12 mouse cellular contexts compared by ENCODE assay signal in genomic region chr9:108687181-108687580, GRCm38 (mm10).
"Had no signal": no experiment of that assay in that cellular context is flagged by ENCODE, and none has a peak within 500 bp of the region (broad histone marks: within the 10 kb centered on the region; RNA-seq: fewer than 3 reads in every experiment).

No protein-coding gene starts in this region.

- H3K4me3 ChIP-seq: layer of hippocampus, adult 2 months; limb, embryonic 12.5 days; midbrain, embryonic 15.5 days; neural tube, embryonic 13.5 days had no signal

- H3K4me2 ChIP-seq: limb, embryonic 12.5 days; midbrain, embryonic 15.5 days; neural tube, embryonic 13.5 days had no signal

- H3K27ac ChIP-seq: layer of hippocampus, adult 2 months; limb, embryonic 12.5 days; macrophage; midbrain, embryonic 15.5 days; neural tube, embryonic 13.5 days had no signal

- DNase-seq: kidney, adult 9 months; kidney, postnatal 10 days; liver; retina, postnatal 1 day; right cerebral cortex, postnatal 4 days; thymus, postnatal 36 days had no signal

- ATAC-seq: midbrain, embryonic 15.5 days had no signal

- H3K9me3 ChIP-seq: limb, embryonic 12.5 days; megakaryocyte, embryonic 14.5 days; midbrain, embryonic 15.5 days; neural tube, embryonic 13.5 days had no signal

- H3K27me3 ChIP-seq: limb, embryonic 12.5 days; midbrain, embryonic 15.5 days; neural tube, embryonic 13.5 days had no signal

- H3K9ac ChIP-seq: limb, embryonic 12.5 days; midbrain, embryonic 15.5 days; neural tube, embryonic 13.5 days had no signal
